Mouse (Mus musculus) brain, embryonic 18.5 days (tissue): ENCODE measurements at regions not wholly inside any gene's neighbourhood (a gene's known extent, or its start where the extent isn't known, plus 50 kb on each side); places are given as distances from the start of the nearest gene placed in this dataset.

Experiments used
- DNase-seq: peaks from one replicate; pipeline ENCODE4 v3.0.0-alpha.2; 2012; ENCODE audit warnings: low read depth, low spot score

DNA sequence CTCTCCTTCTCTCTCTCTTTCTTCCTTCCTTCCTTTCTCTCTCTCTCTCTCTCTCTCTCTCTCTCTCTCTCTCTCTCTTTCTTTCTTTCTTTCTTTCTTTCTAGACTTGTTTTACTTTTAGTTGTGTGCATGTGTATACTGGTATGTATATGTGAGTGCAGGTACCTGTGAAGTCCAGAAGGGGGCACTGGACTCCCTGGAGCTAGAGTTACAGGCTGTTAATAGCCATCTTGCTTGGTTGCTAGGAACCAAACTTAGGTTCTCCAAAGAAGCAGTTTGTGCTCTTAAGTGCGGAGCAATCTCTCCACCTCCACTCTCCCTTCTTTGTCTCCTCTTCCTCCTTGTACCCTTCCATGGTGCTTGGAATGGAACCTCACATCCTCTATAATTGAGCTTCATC lies 77.2 kb downstream of the Gm10604 start:
- DNase-seq: no peak

DNA sequence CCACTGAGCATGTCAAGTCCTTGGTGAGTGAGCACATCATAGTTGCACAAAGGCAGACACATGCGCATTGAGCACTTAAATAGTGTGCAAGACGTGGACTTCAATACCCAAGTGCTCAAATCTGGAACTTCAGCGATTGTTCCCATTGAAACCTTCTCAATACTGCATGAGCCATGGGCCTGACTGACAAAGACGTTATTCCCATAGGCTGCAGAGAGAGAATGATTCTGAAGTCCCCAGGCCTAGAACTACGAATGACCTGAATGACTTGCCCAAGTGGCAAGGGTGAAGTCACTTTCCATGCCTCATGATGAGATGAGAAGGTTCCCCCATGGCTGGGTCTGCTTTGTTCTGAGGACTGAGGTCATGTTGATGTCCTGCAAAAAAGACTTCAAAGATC lies 77.7 kb downstream of the Gm10604 start:
- DNase-seq: no peak

DNA sequence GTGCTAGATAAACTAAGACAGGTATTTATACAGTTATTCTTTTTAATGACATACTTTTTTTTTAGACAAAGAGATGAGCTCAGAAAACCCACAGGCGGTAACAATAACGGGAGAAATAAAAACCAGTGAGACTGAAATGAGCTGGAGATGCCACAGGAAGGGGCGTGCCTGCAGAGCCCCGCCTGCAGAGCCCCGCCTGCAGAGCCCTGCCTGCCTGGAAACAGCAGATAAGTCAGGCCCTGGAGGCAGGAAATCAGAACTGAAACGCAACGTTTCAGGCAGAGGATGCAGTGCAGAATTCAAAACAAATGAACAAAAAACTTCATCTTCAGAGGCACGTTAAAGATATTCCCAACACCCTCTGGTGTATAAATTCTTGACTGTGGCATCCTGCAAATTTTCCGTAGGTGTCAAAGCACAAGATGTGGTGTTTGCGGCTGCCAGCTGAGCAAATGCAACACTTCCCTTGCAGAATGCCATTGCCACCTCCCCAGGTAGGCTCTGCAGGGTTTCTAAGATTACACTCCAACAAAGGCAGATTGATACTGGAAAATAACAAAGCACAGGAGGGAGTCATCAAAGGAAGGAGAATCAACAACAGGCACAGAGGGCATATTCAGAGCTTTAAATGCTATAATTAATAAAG lies 81.0 kb downstream of the Gm10604 start:
- no peak for DNase-seq

DNA sequence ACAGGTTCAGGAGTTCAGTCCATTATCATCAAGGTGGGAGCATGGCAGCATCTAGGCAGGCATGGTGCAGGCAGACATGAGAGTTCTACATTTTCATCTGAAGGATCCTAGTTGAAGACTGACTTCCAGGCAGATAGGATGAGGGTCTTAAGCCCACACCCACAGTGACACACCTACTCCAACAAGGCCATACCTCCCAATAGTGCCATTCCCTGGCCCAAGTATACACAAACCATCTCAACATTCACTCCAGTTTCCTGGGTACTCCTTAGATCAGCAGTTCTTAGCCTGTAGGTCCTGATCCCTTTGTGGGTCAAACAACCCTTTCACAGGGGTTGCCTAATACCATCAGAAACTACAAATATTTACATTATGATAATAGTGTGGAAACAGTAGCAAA lies 83.8 kb downstream of the Gm10604 start:
- no peak for DNase-seq

DNA sequence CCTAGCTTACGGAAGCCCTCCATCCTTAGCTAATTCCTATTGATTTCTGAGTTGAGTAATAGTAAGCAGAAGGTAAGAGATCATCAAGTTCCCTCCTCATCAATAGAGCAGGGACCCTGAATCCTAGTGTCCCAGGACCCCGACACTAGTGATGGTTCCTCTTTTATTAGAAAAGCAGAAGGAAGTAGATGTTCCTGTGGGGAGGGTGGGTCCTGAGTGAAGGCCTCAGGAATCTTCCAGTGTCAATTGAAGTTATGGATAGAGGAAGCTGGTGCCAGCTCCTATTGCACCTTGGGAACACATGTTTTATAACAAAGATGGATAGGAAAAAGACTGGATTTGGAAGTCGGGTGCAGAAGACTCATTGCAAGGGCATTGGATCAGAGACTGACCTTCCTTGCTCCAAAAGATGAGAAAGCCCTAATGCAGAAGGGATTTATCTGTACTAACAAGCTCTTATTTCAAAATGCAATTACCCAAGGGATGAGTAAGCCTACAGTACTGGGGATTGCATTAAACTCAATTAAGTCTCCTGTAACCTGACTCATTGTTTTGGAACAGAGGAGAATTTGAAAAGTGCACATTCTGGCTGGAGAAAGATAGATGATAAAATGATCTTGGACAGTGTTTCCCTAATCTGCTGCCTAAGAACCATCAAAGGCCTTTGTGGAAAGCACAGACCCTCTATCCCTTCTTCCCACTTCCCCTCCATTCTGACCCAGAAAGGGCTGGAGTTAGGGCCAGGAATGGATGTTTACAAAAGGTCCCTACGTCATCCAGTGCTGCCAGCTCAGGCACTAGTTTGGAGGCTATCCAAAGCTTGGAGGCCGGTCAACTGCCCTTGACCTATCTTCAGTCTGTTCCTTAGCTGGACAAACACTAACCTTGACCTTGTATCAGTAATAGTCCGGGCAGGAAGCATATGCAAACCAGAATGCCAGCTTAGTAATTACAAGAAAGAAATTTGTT lies 84.9 kb downstream of the Gm10604 start:
- no peak for DNase-seq

DNA sequence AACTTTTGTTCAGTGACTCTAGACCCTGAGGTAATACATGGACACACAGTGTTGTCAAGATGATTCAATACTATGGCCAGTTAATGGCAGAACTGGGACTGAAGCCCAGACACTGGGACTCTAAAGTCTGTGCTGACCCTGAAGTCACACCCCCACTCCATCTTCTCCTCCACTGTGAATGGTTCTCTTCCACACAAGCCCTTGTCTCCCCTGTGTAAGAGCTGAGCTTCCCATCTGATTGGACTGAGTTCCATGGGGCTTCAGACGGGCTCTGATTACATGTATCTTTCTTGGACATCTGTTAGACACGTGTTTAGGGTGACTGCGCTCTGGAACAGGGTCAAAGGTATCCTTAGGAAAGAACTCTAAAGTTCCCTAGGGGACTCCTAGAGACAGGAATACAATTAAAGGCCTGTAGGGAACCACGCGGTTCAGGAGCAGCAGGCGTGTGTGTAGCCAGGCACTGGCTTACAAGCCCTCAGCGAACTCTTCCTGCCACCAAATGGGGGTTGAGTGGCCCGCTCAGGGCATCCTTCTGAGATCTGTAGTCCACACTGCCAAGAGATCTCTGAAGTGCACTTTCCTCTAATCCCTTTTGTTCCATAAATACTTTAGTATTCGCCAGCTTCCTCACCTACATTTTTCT lies 87.4 kb downstream of the Gm10604 start:
- no peak for DNase-seq

DNA sequence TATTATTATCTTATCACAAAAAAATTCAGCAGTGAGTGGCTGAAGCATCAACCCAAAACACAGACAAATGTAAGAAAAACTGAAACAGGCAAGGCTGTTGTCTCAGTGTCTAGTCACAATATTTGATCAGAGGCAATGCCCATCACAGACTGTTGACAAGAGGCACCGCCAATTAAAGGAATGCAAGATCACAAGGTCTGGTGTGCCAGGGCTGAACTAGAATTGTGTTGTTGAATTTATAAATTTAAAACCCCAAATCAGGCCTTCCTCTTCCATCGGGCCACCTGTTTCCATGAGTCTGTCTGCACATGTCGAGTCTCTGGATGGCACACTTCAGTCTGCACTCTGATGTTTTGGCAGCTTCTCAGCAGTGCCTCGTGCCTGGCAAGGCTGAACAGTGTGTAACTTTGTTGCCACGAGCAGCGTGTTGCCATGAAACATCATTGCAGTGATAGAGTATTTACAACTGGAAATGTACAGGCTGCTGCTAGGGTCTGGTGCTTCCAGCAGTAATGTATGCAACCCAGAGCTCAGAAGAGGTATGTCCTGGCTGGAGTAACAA lies 91.9 kb downstream of the Gm10604 start:
- DNase-seq: peak; percentile 24

DNA sequence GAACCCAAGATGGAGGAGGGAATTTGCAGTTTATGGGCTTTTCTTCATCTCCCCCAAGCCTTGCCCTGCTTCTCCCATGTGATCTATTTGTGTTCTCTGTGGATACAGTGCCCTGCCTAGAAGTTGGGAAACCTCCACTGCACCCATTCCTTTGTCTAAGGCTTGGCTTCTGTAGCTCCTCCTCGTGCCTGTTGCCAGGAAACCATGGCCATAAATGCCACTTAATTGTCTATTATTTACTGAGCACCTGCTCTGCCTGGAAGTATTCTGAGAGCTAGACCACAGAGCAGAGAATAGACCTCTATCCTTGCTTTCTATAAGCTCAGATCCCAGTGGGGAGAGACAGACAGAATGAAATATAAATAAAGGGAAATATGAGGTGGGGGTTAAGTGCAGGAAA lies 93.7 kb downstream of the Gm10604 start:
- DNase-seq: no peak

DNA sequence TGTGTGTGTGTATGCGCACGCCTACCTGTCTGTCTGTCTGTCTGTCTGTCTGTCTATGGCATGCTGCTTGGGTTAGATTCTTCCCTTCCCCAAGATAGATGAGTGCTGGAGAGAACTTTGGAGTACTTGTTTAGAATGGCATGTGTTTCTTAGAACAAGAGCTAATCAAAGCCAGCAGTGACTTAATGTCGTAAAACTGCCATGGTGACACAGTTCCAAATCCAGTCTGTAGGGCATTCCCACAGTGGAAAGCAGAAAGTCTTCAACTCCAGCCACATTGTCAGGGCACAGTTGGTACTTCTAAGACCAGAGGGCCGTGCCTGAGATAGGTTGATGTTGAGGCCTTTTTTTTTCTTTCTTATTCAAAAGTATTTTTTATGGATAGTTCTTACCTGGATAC lies 95.6 kb downstream of the Gm10604 start:
- DNase-seq: no peak

DNA sequence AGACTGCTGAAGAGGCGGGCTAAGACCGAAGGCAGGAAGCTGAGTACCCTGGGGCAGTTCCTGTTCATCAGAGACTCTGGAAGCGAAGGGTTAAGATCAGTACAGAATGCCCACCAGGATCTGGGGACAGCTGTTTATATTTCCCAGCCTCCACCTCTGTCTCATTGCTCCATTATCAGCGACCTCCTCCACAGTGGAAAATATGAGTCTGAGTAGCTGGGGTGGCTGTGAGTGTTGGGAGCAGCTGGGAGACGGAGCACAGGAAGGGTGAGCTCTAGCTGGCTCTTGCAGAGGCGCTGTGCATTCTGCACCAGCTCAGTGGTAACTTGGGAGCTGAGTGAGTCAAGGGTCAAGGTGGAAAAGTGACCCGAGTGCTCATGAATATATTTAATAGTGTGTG lies 96.2 kb downstream of the Gm10604 start:
- DNase-seq: no peak

DNA sequence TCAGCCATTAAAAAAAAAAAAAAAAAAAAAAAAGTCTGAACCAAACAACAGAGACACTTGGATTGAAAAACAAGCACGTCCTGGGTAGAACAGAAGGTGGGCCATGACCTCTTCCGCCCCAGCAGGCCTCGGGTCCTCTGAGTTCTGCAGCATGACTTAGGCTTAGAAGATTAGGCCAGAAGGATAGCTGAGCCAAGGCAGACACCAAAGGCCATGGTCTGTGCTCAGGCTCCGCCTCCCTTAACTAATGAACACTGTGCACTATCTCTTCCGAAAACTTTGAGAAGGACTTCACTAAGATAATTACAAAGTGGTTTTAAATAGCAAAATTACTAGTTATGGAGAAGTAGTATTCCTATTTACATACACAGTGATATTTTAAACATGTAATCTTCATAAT lies 97.8 kb downstream of the Gm10604 start:
- DNase-seq: no peak

DNA sequence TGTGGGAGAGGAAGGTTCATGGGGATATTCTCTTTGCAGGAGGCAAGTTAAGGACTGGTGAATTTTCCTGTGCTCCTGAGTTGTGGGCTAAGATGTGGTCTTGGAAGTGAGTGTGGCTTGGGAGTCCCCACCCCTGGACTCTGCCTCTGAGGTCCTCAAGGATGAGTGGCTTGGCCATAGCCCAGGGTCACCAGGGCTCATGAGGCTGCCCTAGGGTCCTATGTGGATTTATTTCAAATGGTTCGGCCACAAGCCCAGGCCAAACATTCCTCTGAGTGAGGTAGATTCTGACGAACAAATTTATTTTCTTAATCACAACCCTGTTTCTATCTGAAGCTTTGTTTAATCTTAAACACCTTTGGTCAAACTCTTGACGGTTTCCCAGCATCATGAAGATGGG lies 98.4 kb downstream of the Gm10604 start:
- DNase-seq: no peak

DNA sequence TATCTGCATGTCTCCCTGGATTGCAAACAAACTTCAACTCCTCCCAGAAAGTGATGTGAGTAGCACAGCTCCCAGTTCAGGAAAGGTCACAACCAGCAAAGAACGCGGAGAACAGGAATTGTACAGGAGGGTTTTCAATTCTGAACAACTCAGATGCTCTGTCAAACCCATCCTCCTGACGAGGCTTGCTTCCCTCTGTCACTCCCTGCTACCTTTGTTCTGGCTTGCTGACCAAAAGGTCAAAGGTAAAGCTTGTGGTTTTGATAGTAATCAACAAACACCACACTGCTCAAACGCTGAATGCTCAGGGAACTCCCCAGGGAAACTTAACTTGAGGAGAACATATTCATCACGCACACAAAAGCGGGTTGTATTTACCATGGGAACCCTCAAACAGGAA lies 102.4 kb downstream of the Gm10604 start:
- no peak for DNase-seq

DNA sequence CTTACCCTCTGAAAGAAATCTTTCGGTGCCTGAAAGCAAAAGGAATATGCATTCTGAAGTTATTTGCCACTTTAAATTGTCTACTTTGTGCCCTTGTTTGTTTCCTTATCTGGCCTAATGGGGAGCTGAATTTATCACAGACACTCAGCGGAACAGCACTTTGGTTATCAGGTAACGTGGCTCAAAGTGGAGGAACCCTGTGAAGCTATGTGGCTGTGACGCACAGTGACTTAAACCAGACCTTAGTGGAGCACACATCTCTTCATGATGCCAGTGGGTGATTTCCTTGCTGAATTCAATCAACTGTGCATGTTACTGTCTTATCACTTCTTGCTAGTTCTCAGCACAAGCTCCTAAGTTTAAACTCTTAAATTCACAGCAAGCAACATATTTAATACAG lies 103.1 kb downstream of the Gm10604 start:
- DNase-seq: no peak

DNA sequence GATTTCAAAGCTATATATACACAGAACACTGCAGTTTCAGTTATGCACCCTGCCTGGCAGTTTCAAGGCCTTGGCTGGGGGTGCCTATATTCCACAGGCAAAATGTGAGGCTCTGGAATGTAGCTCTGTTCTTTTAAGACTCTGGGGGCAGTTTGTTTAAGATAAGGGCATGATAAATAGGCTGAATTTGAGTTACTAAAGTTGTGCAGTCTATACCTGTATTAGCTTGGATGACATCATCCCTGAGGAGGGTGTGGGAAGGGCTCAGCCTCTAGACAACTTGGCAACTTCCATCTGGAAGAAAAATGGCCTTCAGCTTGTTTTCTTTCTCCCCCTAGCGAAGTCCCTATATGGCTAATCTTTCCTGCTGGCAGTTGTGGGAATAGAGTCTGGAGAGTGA lies 105.1 kb downstream of the Gm10604 start:
- DNase-seq: no peak

DNA sequence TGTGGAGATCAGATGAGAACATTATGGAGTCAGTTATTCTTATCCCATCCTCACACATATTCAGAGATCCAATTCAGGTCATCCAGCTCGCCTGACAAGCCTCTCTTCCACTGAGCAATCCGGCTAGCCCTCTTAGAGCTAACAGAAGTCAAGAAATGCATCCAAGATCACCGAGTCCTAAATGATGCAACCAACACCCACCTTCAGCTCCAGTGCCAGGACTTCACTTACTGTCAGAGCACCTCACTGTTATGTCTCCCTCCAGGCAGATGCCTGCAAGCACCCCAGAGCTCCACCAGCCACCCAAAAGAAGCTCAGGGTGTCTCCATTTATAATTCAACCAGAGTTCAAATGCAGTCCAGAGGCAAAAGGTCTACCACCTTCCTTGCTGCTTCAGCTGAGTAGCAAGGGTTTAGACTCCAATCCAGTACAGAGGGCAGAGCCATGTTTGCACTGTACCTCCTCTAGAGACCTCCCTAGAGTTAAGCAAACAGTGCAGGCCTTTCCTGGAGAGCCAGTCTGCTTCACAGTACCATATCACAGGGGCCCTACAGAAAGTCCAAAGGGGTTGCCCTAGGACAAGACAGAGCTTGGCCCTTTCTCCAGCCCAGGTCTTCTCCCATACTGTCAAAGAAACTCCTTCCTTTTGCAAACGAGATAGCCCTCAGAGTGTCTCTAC lies 106.3 kb downstream of the Gm10604 start:
- no peak for DNase-seq

DNA sequence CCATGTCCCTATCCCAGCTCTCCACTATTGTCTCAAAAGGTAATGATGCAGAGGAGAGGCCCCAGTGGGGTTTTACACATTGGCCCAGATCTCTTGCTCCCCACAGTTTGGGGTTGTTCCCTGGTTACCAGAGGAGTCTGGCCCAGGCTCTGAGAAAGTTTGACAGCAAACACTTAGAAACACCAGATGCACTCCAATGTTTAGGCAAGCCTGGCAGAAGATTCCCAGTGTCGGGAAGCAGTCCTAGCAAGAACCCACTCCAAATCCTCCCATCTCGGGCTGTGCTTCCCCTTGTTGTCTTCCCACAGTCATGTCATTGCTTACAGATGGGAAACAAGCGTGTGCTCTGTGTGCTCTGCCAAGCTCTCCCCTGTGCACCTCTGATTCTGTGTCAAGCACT lies 109.0 kb downstream of the Gm10604 start:
- no peak for DNase-seq

DNA sequence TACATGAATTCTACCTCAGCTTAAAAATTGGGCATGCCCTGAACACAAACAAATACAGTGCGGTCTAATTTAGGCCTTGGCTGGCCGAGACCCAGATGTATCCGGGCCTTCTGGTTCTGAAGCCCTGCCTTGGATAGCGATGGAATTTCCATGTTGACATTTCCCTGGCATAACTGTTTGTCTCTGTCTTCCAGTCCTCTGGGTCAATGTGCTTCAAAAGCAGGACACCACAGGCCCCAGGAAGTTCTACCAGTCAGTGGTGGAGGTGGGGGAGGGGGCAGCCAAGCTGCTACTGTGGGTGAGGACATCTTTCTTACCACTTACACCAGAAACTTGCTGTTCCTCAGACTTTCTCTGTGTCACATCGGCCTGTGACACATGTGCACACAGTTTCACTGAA lies 111.3 kb downstream of the Gm10604 start:
- DNase-seq: no peak

DNA sequence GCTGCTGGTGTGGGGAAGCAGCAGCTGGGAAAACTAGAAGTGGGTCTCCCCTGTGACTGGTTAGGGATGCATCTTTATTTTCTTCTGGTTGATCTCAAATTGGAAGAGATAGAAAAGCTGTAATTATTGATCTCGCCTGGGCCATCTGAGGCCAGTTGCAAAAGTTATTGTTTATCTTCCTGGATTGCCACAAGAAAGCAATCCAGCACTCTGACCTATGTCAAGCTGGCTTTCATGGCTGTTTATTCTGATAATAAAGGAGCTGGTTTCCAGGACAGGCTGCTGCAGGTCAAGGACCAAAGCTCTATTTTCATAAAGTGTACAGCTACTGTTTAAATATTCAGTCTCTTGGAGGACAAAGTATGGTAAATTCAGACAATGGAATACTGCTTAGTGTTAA lies 112.5 kb downstream of the Gm10604 start:
- DNase-seq: no peak
